Mouse (Mus musculus): ENCODE data around the gene Zbp1.

DNA sequence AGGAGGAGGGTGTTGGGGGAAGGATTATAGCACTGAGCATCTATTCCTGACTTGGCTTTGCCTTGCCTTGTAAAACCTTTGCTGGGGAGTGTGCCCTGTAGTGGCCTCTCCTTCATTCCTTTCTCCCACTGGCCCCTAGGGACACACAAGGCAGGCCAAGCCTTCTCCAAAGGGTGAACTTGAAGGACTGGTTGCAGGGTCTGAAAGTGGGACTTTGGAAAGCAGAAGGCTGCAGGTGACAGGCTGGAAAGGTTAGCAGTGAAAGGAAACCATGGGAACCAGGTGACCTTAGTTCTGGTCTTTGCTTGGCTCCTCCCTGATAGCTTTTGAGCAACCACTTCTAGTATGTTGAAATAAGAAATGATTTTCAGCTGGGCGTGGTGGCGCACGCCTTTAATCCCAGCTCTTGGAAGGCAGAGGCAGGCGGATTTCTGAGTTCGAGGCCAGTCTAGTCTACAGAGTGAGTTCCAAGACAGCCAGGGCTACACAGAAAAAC is 912 bp downstream of the Zbp1 start:
- no peak for TF ChIP-seq CTCF (IDR thresholded peaks at IDR 0.05; ENCODE audit: borderline replicate concordance, control insufficient read depth, extremely low read depth, insufficient read depth, low read length, poor library complexity)
- no peak for TF ChIP-seq POLR2A (IDR thresholded peaks at IDR 0.05; ENCODE audit: control insufficient read depth, extremely low read depth, insufficient read depth, low read length, poor library complexity)
